Mouse (Mus musculus): Measurements from ENCODE around the gene Slc15a4. TPM values are rescaled to one million over a fixed set of nuclear protein-coding genes. Genes with fewer than 3 reads are reported as not detected.
A peak's percentile ranks its signal among the peaks of the same experiment; 100 is the strongest.

The Slc15a4 gene
- polyA plus RNA-seq, 1 experiment from 2014 or later: 17.1 TPM

DNA sequence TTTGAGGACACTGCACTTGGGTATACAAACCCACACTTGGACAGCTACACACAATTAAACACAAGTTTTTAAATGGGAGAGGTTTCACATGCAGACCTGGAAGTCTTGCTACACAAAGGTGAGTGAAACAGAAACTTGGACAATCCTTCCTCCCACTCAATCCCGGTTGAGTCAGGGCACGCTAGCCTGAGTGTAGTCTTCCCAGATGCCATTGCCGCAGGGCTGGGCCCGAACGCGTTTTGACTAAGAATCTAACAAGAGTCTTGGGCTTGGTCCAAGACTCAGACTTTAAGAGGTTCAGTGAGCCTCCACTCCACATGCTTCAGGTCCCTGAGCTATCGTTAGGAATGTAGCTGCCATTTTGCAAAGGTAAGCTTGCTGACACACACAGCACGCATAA is 12.3 kb downstream of the Slc15a4 start:
- H3K4me1 ChIP-seq (replicated peaks): peaks cover 12% of the 10 kb centered on the region
- 74% methylated on average over 8 of the region's 8 CpGs for WGBS
- H3K36me3 ChIP-seq: no peaks in the 10 kb centered on the region
- no peaks in the 10 kb centered on the region; the same call in 1 of the 2 replicates for H3K9me3 ChIP-seq (replicated peaks)
- no peak overlapping the region for H3K9ac ChIP-seq
- no peak overlapping the region for H3K4me2 ChIP-seq
- no peak for ATAC-seq (ENCODE audit: insufficient number of reproducible peaks, low FRiP score)
- no peak overlapping the region for H3K27ac ChIP-seq (ENCODE audit: poor library complexity, severe bottlenecking)
- H3K27me3 ChIP-seq (replicated peaks): no peaks in the 10 kb centered on the region
- no peak overlapping the region for H3K4me3 ChIP-seq

DNA sequence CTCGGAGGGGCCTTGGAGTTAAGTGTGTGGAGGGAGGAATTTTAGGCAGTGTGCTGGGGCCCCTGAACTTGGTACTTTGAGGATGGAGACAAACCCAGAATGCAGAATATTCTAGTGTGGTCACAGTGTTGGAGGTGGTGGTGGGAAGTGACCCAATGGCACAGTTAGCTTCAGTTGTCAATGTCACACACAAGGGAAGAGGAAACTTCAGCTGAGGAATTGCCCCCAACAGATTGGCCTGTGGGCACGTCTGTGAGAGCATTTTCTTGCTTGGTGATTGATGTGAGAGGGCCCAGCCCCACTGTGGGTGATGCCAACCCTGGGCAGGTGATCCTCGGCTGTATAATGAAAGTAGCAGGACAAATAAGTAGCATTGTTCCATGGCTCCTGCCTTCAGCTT is 13.9 kb downstream of the Slc15a4 start:
- no peak overlapping the region for H3K4me2 ChIP-seq
- no peaks in the 10 kb centered on the region for H3K27me3 ChIP-seq (replicated peaks)
- ATAC-seq (ENCODE audit: insufficient number of reproducible peaks, low FRiP score): no peak
- peaks cover 23% of the 10 kb centered on the region for H3K4me1 ChIP-seq (replicated peaks)
- WGBS: 67% methylated on average over 3 of the region's 3 CpGs
- H3K4me3 ChIP-seq: no peak overlapping the region
- no peak overlapping the region for H3K27ac ChIP-seq (ENCODE audit: poor library complexity, severe bottlenecking)
- 0 out of 2 replicates have a peak, but pooled peaks cover 2% of the 10 kb centered on the region for H3K36me3 ChIP-seq
- H3K9ac ChIP-seq: no peak overlapping the region
- H3K9me3 ChIP-seq (replicated peaks): no peaks in the 10 kb centered on the region; the same call in 1 of the 2 replicates

DNA sequence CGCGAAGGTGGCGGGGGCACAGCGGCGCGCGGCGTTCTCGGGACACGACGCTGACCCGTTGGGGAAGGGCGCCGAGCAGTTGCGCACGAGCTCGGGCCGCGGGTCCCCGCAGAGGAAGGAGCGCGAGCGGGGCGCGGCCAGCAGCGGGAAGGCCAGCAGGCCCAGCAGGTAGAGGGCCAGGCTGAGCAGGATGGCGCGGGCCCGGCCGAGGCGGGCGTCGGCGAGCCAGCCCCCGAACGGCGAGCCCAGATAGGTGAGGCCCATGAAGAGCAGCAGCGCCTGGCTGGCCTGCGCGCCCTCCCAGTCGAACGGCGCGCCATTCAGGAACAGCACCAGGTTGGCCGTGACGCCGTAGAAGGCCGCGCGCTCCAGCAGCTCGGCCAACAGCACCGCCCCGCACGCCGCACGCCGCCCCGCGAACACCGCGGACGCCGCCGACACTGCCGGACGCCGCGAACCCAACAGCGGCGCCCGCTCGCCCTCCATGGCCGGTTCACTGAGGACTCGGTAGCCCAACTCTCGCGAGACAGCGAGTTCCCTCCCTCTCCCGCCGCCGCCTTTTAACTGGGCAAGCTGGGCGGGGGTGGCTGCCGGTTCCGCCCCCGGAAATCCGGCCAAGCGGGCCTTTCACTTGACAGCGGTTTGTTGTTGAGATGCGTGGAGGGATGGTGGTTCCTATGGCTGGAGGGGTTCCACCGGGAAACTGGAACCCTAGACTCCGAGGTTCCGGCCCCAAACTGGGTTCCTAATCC is 15.6 kb downstream of the Slc15a4 start:
- no peaks in the 10 kb centered on the region; the same call in 1 of the 2 replicates for H3K9me3 ChIP-seq (replicated peaks)
- peak; percentile 92 for ATAC-seq (ENCODE audit: insufficient number of reproducible peaks, low FRiP score)
- H3K4me1 ChIP-seq (replicated peaks): peaks cover 37% of the 10 kb centered on the region
- peak overlapping the region; percentile 91 for H3K9ac ChIP-seq
- peak overlapping the region; percentile 88 for H3K4me3 ChIP-seq
- under 1% methylated on average over 75 of the region's 91 CpGs for WGBS
- 0 out of 2 replicates have a peak, but pooled peaks cover 2% of the 10 kb centered on the region for H3K36me3 ChIP-seq
- H3K4me2 ChIP-seq: peak overlapping the region; percentile 93
- peak overlapping the region; percentile 85 for H3K27ac ChIP-seq (ENCODE audit: poor library complexity, severe bottlenecking)
- H3K27me3 ChIP-seq (replicated peaks): no peaks in the 10 kb centered on the region

DNA sequence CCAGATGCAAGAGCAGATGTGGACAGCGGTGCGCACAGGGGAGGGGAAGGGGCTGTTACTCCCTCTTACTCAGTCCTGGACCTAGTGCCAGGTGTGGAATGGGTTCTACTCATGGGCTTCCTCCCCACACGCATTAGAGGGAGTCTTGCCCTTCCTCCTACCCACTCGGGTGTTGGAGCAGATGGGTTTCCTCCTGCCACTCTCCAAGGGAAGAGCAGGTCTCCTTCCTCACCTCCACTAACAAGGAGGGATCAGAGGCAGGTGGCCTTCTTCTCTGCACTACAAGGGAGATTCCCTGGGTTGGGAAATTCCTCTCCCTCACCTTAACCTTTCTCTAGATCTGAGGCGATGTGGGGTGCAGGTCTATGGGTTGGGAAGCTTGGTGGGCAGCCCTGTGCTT is 16.5 kb downstream of the Slc15a4 start:
- peak overlapping the region; percentile 88 for H3K4me3 ChIP-seq
- no peaks in the 10 kb centered on the region for H3K27me3 ChIP-seq (replicated peaks)
- no peak overlapping the region for H3K27ac ChIP-seq (ENCODE audit: poor library complexity, severe bottlenecking)
- no peak for ATAC-seq (ENCODE audit: insufficient number of reproducible peaks, low FRiP score)
- 7% methylated on average over 4 of the region's 5 CpGs for WGBS
- H3K9me3 ChIP-seq (replicated peaks): no peaks in the 10 kb centered on the region; the same call in 1 of the 2 replicates
- peak overlapping the region; percentile 93 for H3K4me2 ChIP-seq
- H3K36me3 ChIP-seq: 0 out of 2 replicates have a peak, but pooled peaks cover 2% of the 10 kb centered on the region
- peaks cover 46% of the 10 kb centered on the region for H3K4me1 ChIP-seq (replicated peaks)
- peak overlapping the region; percentile 91 for H3K9ac ChIP-seq

DNA sequence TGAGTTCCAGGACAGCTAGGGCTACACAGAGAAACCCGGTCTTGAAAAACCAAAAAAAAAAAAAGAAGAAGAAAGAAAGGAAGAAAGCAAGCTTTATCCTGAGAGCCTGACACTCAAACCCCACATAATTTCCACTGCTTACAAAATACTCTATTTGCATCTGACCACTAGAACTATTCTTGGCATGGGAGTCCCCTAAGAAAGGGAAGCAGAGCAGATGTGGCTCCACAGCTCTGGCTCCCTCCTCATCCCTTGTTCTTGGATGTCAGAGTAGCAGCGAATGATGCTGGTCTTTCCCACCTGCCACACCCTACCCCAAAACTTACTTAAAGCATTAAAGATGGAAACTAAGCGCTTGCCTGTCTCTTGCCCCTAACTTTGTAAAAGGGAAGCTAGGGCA is 17.2 kb downstream of the Slc15a4 start:
- Histone ChIP-seq H3K4me2 (peak overlapping the region; percentile 93), H3K36me3 (0 out of 2 replicates have a peak, but pooled peaks cover 2% of the 10 kb centered on the region), H3K9ac (peak overlapping the region; percentile 52; the same call in 1 of the 2 replicates), H3K9me3 (replicated peaks) (no peaks in the 10 kb centered on the region; the same call in 1 of the 2 replicates), H3K27ac (ENCODE audit: poor library complexity, severe bottlenecking) (no peak overlapping the region), H3K4me3 (peak overlapping the region; percentile 88), H3K4me1 (replicated peaks) (peaks cover 53% of the 10 kb centered on the region), H3K27me3 (replicated peaks) (no peaks in the 10 kb centered on the region)
- ATAC-seq (ENCODE audit: insufficient number of reproducible peaks, low FRiP score): no peak
- 72% methylated on average over 3 of the region's 3 CpGs for WGBS

DNA sequence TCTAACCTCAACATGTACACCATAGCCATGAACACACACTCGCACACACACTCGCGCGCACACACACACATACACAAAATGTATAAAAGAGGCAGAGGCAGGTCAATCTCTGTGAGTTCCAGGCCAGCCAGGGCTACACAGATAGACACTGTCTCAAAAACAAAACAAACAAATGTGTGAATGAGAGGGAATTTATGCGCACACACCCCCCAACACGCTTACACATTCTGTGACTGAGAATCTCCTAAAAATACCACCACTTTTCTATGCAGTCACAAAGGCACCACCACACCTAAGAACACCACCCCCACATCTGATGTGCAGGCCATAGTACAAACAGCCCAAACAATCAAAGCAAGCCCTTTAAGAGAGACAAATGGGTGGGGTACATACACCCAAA is 20.3 kb downstream of the Slc15a4 start:
- no peaks in the 10 kb centered on the region for H3K9me3 ChIP-seq (replicated peaks)
- H3K27ac ChIP-seq (ENCODE audit: poor library complexity, severe bottlenecking): no peak overlapping the region
- H3K36me3 ChIP-seq: peaks cover 16% of the 10 kb centered on the region
- H3K4me1 ChIP-seq (replicated peaks): peaks cover 71% of the 10 kb centered on the region
- WGBS: 92% methylated on average over 6 of the region's 6 CpGs
- no peaks in the 10 kb centered on the region for H3K27me3 ChIP-seq (replicated peaks)
- no peak overlapping the region for H3K4me3 ChIP-seq
- no peak overlapping the region for H3K4me2 ChIP-seq
- H3K9ac ChIP-seq: no peak overlapping the region
- no peak for ATAC-seq (ENCODE audit: insufficient number of reproducible peaks, low FRiP score)

DNA sequence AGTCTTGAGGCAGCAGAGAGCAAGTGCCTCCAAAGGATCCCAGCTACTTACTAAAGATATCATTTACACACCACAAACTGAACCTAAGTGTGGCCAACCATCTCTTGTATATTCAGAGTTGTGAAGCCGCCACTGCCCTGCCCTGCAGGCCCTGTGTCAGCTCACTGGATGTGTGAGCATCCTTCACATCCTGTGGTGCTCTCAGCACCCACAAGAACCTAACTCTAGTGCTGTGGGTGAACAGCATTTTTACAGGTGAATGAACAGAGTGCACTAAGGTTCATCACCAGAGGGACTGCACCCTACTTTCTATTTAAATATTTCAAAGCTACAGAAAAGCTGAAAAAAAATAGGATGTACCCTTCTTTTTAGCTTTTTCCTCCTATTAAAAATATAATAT is 20.8 kb downstream of the Slc15a4 start:
- WGBS: 48% methylated on average over 1 of the region's 1 CpGs
- peaks cover 71% of the 10 kb centered on the region for H3K4me1 ChIP-seq (replicated peaks)

DNA sequence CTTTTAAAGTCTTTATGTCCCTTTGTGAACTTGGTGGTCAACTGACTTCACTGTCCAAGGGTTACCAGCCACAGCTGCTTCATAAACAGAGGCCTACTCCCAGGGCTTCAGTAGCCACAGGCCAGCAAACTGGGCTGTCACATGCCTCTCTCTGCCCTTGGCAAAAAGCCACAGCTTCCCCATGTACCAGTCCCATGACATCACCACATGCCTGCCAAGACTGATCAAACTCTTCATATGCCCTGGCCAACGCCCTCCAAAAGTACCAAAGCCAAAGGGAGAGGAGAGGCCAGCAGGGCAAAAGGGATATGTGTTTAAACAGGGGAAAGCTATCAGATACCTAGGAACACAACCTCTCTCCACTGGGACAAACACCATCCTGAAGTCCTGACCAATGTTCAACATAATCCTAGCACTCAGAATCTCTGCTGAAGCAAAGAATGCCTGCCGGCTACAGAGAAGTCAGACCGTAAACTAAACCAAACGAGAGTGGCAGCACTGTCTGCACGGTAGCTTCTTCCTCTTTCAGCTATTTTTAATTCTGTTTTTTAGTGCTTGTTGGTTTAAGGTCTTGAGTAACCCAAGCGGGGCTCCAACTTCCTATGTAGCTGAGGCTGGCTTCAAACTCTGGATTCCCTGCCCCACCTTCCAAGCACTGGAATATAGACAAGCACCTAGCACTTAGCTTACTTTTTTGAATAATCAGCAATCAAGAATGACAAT is 21.7 kb downstream of the Slc15a4 start:
- 61% methylated on average over 6 of the region's 6 CpGs for WGBS
- H3K36me3 ChIP-seq: peaks cover 24% of the 10 kb centered on the region
- no peak overlapping the region for H3K4me3 ChIP-seq
- peak overlapping the region; percentile 49 for H3K27ac ChIP-seq (ENCODE audit: poor library complexity, severe bottlenecking)
- peak overlapping the region; percentile 29; the same call in 1 of the 2 replicates for H3K4me2 ChIP-seq
- no peak for ATAC-seq (ENCODE audit: insufficient number of reproducible peaks, low FRiP score)
- no peaks in the 10 kb centered on the region for H3K27me3 ChIP-seq (replicated peaks)
- H3K4me1 ChIP-seq (replicated peaks): peaks cover 66% of the 10 kb centered on the region
- no peaks in the 10 kb centered on the region for H3K9me3 ChIP-seq (replicated peaks)
- H3K9ac ChIP-seq: no peak overlapping the region

More for the DNA sequence above, 20.8 kb downstream of the Slc15a4 start:
- no peak for ATAC-seq (ENCODE audit: insufficient number of reproducible peaks, low FRiP score)
- Histone ChIP-seq H3K9me3 (replicated peaks) (no peaks in the 10 kb centered on the region), H3K9ac (0 out of 2 replicates have a peak overlapping the region, but pooled peaks have one; percentile 14), H3K4me2 (no peak overlapping the region), H3K36me3 (peaks cover 20% of the 10 kb centered on the region), H3K27ac (ENCODE audit: poor library complexity, severe bottlenecking) (0 out of 2 replicates have a peak overlapping the region, but pooled peaks have one; percentile 49), H3K27me3 (replicated peaks) (no peaks in the 10 kb centered on the region), H3K4me3 (no peak overlapping the region)

DNA sequence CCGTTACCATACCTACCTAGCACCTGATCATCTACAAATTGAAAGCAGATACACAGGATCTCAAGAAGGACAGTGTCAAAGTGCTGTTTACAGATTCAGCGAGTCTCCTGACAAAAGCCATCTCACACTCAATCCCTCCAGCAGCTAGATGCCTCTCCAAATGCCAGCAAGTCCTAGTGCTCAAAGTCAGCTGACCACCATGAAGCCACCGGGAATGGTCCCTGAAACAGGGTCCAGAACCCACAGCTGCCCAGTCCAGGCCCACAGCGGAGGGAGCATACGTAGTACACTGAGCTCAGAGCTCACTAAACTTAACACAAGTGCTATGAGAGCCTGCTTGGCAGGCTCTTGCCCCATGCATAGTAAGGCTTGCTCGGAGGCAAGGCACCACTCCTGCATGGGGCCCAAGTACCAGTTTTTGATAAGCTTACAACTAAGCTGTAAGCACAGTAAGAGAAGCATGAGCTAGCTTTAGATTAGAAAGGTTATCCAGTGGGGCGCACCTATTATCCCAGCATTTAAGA is 23.4 kb downstream of the Slc15a4 start:
- 55% methylated on average over 7 of the region's 7 CpGs for WGBS
- peak overlapping the region; percentile 29; the same call in 1 of the 2 replicates for H3K4me2 ChIP-seq

DNA sequence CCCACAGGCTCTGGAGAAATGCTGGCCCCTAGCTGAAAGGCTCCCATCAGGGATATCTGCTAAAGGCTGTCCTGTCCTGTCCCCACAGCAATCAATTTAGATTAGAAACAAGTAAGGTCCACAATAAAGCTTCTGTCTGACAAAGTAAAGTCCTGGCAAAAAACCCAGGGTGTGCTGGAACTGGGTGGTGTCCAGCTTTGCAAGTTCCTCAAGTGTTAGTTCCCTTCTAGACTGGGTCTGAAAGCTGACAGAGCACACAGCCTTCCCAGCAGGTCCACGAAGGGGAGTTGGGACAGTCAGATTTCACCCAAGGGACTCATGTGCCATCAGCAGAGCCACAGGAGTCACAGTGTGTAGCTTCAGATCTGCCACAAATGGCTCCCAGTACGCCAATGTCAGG is 25.2 kb downstream of the Slc15a4 start:
- no peak for ATAC-seq (ENCODE audit: insufficient number of reproducible peaks, low FRiP score)
- WGBS: 76% methylated on average over 2 of the region's 2 CpGs
- H3K36me3 ChIP-seq: peaks cover 45% of the 10 kb centered on the region

More for the DNA sequence above, 23.4 kb downstream of the Slc15a4 start:
- ATAC-seq (ENCODE audit: insufficient number of reproducible peaks, low FRiP score): 0 out of 2 replicates have a peak, but pooled peaks have one; percentile 25
- Histone ChIP-seq H3K9ac (no peak overlapping the region), H3K27me3 (replicated peaks) (no peaks in the 10 kb centered on the region), H3K4me1 (replicated peaks) (peaks cover 49% of the 10 kb centered on the region), H3K36me3 (peaks cover 30% of the 10 kb centered on the region), H3K4me3 (no peak overlapping the region), H3K27ac (ENCODE audit: poor library complexity, severe bottlenecking) (no peak overlapping the region; the same call in 1 of the 2 replicates), H3K9me3 (replicated peaks) (no peaks in the 10 kb centered on the region)

DNA sequence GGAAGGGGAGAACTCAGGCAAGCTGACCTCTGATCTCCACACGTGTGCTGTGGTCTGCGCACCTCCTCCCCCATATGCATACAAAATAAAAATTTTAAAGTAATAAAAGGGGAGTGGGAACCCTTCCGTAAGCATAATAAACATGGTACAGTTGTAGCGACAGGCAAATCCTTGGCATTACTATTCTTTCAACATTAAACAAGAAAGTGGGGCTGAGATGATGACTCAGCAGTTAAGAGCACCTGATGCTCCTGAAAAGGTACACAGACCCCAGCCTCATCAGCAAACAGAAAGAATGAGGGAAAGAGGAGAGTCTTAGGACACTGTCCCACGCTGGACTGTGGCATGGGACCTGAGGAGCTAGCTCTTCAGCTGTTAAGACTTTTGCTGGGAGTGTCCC is 29.7 kb downstream of the Slc15a4 start:
- H3K27me3 ChIP-seq (replicated peaks): no peaks in the 10 kb centered on the region
- H3K4me2 ChIP-seq: no peak overlapping the region
- H3K36me3 ChIP-seq: peaks cover 81% of the 10 kb centered on the region
- H3K27ac ChIP-seq (ENCODE audit: poor library complexity, severe bottlenecking): no peak overlapping the region
- H3K9me3 ChIP-seq (replicated peaks): no peaks in the 10 kb centered on the region
- no peak for ATAC-seq (ENCODE audit: insufficient number of reproducible peaks, low FRiP score)
- no peak overlapping the region for H3K9ac ChIP-seq
- no peak overlapping the region for H3K4me3 ChIP-seq
- no peaks in the 10 kb centered on the region for H3K4me1 ChIP-seq (replicated peaks)
- WGBS: 89% methylated on average over 5 of the region's 5 CpGs

More for the DNA sequence above, 25.2 kb downstream of the Slc15a4 start:
- Histone ChIP-seq H3K4me3 (no peak overlapping the region), H3K4me2 (no peak overlapping the region), H3K27ac (ENCODE audit: poor library complexity, severe bottlenecking) (no peak overlapping the region), H3K9me3 (replicated peaks) (no peaks in the 10 kb centered on the region), H3K9ac (no peak overlapping the region), H3K4me1 (replicated peaks) (peaks cover 39% of the 10 kb centered on the region), H3K27me3 (replicated peaks) (no peaks in the 10 kb centered on the region)
